Mouse (Mus musculus) E14TG2a.4 (cell line): ENCODE data around the gene Ephb3.

Experiments
- CTCF ChIP-seq: conservative IDR thresholded peaks from 2 replicates; pipeline ENCODE4 v1.5.1; 2014; ENCODE audit warnings: low read length
- NANOG ChIP-seq: IDR thresholded peaks from 2 replicates; pipeline ENCODE4 v1.6.1; 2014; ENCODE audit warnings: borderline replicate concordance, low read length, mixed read lengths
- POU5F1 ChIP-seq: IDR thresholded peaks from 2 replicates; pipeline ENCODE4 v1.6.1; 2014; ENCODE audit warnings: low read length, borderline replicate concordance

DNA sequence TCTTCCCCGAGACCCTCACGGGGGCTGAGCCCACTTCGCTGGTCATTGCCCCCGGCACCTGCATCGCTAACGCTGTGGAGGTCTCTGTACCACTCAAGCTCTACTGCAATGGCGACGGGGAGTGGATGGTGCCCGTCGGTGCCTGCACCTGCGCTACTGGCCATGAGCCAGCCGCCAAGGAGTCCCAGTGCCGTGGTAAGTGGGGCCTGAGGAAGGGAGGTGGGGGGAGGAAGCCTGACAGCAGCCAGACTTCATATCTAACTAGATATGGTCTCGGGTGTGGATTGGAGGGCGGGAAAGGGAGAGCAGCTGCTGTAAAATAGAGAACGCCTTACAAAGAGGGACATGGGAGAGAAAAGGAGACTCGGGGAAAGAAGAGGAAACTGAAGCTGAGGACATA is 10.2 kb downstream of the Ephb3 start:
- TF ChIP-seq CTCF: no peak
- no peak for TF ChIP-seq POU5F1
- TF ChIP-seq NANOG: no peak
